Mouse (Mus musculus): ENCODE results near the gene Wdr82. TPM values are rescaled to one million over a fixed set of nuclear protein-coding genes. Genes with fewer than 3 reads are reported as not detected.

The Wdr82 gene
- polyA plus RNA-seq, 1 experiment: 3.7 TPM

DNA sequence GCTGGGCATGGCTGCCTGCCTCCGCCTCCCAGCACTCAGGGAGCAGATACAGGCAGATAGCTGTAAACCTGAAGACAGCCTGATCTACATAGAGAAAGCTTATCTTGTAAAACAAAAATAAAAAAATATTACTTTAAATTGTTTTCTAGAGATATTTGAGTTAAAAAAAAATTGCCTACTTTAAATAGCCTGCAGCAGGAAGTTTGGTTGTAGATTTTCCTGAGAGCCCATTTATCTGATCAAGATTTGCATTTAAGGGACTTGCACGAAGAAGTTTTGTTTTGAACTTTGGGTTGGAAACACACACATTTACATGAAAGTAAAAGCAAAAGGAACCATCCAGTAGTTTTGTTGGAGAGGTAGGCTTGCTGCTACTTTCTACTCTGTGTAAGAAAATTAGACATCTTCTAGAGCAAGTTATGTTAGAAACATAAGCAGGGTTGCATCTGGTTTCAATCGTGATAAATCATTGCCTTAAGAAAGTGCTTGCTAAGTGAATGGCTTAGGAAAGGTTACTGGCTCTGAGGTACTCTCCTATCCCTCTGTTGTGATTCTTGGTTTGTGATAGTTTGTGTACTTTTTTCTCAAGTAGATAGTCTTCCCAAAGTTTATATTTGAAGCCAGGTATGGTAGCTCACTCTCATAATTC lies 4.9 kb downstream of the Wdr82 start:
- Histone ChIP-seq H3K4me1 (peaks cover 45% of the 10 kb centered on the region), H3K4me3 (replicated peaks) (no peak overlapping the region), H3K27me3 (replicated peaks) (no peaks in the 10 kb centered on the region), H3K9me3 (no peaks in the 10 kb centered on the region), H3K36me3 (replicated peaks; ENCODE audit: low read length) (peaks cover 50% of the 10 kb centered on the region)
- TF ChIP-seq GATA1 (IDR thresholded peaks at IDR 0.05; ENCODE audit: borderline replicate concordance, low read length) (no peak), FLI1 (IDR thresholded peaks at IDR 0.05; ENCODE audit: low read length) (no peak)

DNA sequence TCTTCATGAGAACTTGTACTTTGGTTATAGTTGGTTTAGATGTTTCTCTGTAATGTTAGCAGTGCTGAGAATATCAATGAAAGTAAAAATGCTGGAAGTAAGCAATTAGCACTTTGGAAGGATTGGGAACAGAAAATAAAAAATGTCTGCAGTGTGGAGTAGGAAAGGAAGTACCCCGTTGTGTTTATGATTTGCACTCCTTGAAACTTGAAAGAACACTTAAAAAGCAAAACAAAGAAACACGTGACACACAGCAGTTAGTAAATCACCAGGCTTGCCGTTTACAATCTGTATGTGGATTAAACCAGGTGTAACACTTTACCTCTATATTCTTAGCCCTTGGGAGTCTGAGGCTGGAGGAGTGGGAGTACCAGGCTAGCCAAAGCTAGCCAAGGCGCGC lies 6.0 kb downstream of the Wdr82 start:
- Histone ChIP-seq H3K27me3 (replicated peaks) (no peaks in the 10 kb centered on the region), H3K4me3 (replicated peaks) (no peak overlapping the region), H3K36me3 (replicated peaks; ENCODE audit: low read length) (peaks cover 61% of the 10 kb centered on the region), H3K9me3 (no peaks in the 10 kb centered on the region), H3K4me1 (peaks cover 45% of the 10 kb centered on the region)
- TF ChIP-seq GATA1 (IDR thresholded peaks at IDR 0.05; ENCODE audit: borderline replicate concordance, low read length): no peak
- no peak for TF ChIP-seq FLI1 (IDR thresholded peaks at IDR 0.05; ENCODE audit: low read length)

DNA sequence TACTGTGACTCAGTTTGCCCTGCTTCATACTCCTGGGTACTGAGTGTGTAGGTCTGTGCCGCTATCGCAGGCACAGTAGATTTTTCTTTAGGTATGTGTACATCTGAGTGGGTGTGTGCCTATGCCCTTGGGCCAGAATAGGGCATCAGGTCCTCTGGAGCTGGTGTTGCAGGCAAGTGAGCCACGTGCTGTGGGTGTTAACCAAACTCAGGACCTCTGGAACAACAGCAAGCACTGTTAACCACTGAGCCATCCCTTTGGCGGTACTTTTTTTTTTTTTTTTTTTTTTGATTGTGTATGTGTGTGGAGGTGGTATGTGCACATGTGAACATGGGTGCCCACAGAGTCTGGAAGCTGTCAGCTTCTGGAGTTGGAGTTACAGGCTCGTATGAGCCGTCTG lies 7.1 kb downstream of the Wdr82 start:
- Histone ChIP-seq H3K36me3 (replicated peaks; ENCODE audit: low read length) (peaks cover 72% of the 10 kb centered on the region), H3K4me1 (peaks cover 41% of the 10 kb centered on the region), H3K4me3 (replicated peaks) (no peak overlapping the region), H3K9me3 (no peaks in the 10 kb centered on the region), H3K27me3 (replicated peaks) (no peaks in the 10 kb centered on the region)
- TF ChIP-seq FLI1 (IDR thresholded peaks at IDR 0.05; ENCODE audit: low read length) (no peak), GATA1 (IDR thresholded peaks at IDR 0.05; ENCODE audit: borderline replicate concordance, low read length) (no peak)

DNA sequence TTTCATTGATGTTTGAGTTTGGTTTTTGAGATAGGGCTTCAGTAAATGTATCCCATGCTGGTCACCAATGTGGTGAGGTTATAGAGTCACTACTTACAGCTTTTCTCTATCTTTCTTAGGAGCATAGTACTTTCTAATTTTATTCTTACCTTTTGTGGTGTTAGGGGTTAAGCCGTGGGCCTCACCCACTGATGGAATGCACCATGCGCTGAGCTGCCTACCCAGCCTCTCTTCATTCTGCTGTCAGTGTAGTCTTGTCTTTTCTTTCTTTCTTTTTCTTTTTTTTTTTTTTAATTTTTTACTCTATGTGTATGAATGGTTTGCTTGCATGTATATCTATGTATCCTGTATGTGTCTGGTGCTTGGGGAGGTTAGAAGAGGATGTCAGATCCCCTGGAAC lies 8.7 kb downstream of the Wdr82 start:
- H3K4me3 ChIP-seq (replicated peaks): no peak overlapping the region
- H3K36me3 ChIP-seq (replicated peaks; ENCODE audit: low read length): peaks cover 88% of the 10 kb centered on the region
- no peak for TF ChIP-seq GATA1 (IDR thresholded peaks at IDR 0.05; ENCODE audit: borderline replicate concordance, low read length)
- TF ChIP-seq FLI1 (IDR thresholded peaks at IDR 0.05; ENCODE audit: low read length): no peak
- peaks cover 25% of the 10 kb centered on the region for H3K4me1 ChIP-seq
- H3K27me3 ChIP-seq (replicated peaks): no peaks in the 10 kb centered on the region
- H3K9me3 ChIP-seq: no peaks in the 10 kb centered on the region

DNA sequence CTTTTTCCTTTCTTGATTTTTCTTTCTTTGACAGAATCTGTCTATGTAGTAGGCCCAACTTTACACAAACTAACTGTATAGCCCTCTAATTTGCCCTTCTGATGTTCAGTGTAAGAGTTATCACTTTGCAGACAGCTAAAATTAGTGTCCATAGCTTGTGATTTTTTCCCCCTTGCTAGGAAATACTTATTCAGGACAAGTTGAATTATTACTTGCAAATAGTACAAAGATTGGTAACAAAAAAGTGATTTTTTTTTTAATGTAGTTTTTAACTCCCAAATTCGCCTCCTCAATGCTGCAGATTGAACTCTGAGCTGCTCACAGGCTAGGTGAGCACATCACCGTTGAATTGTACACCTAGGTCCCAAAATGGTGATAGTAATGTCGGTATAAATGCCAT lies 9.2 kb downstream of the Wdr82 start:
- Histone ChIP-seq H3K4me3 (replicated peaks) (no peak overlapping the region), H3K9me3 (no peaks in the 10 kb centered on the region), H3K4me1 (peaks cover 20% of the 10 kb centered on the region), H3K36me3 (replicated peaks; ENCODE audit: low read length) (peaks cover 93% of the 10 kb centered on the region), H3K27me3 (replicated peaks) (no peaks in the 10 kb centered on the region)
- TF ChIP-seq GATA1 (IDR thresholded peaks at IDR 0.05; ENCODE audit: borderline replicate concordance, low read length): no peak
- TF ChIP-seq FLI1 (IDR thresholded peaks at IDR 0.05; ENCODE audit: low read length): no peak

DNA sequence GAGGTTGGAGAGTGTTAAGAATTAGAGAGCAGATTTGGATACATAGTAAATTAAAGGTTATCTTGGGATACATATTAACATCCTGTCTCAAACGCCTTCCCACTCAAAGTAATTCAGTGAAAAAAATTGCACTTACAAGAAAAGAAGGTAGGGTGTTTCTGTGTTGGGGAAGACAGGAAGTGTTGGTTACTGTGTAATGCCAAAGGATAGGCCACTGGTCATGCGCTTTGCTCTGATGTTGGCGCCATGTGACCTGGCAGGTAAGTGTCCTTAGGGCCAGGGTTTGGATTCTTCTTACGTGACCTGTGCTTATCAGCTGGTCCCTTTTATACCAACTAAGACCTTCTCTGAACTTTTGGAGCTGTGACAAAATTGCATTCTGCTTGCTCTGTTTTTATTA lies 11.4 kb downstream of the Wdr82 start:
- TF ChIP-seq GATA1 (IDR thresholded peaks at IDR 0.05; ENCODE audit: borderline replicate concordance, low read length) (no peak), FLI1 (IDR thresholded peaks at IDR 0.05; ENCODE audit: low read length) (no peak)

DNA sequence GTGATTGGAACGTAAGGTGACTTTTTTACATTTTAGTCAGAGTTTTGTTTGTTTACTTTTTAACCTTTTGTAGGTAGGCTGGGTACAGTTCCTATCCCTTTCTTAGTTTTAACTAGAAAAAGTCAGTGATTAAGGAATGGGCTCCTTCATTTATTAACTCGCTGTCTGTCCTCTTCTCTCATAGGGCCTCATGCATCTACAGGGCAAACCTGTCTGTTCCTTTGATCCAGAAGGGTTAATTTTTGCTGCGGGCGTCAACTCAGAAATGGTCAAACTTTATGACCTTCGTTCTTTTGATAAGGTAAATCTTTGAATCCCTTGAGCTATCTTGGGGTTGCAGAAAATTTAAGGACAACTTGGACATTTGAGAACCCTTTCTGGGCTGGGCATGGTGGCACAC lies 13.3 kb downstream of the Wdr82 start:
- no peaks in the 10 kb centered on the region; the same call in 1 of the 2 replicates for H3K4me1 ChIP-seq
- no peak overlapping the region for H3K4me3 ChIP-seq (replicated peaks)
- no peaks in the 10 kb centered on the region for H3K27me3 ChIP-seq (replicated peaks)
- TF ChIP-seq FLI1 (IDR thresholded peaks at IDR 0.05; ENCODE audit: low read length) (no peak), GATA1 (IDR thresholded peaks at IDR 0.05; ENCODE audit: borderline replicate concordance, low read length) (no peak)
- no peaks in the 10 kb centered on the region for H3K9me3 ChIP-seq
- H3K36me3 ChIP-seq (replicated peaks; ENCODE audit: low read length): peaks cover 99% of the 10 kb centered on the region

More for the DNA sequence above, 11.4 kb downstream of the Wdr82 start:
- H3K36me3 ChIP-seq (replicated peaks; ENCODE audit: low read length): peaks cover 99% of the 10 kb centered on the region
- no peaks in the 10 kb centered on the region for H3K27me3 ChIP-seq (replicated peaks)
- H3K4me1 ChIP-seq: peaks cover 3% of the 10 kb centered on the region; the same call in 1 of the 2 replicates
- no peaks in the 10 kb centered on the region for H3K9me3 ChIP-seq
- no peak overlapping the region for H3K4me3 ChIP-seq (replicated peaks)

DNA sequence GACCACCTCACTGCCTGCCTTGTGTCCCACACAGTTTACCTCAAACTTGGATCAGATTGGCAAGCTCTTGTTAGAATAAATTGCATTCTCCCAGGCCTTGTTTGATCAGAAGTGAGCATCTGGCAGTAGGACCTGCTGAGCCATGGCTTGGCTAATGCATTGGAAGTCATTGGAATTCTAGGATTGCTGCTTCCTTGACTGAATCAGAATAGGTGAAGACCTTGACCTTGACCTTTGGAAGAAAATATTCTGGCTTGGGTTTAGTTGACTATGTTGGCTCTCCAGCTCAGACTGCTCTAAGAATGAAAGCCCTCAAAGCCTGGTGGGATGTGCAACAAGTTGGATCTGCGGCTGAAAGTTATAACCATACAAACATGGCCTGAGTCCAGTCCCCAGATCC lies 20.6 kb downstream of the Wdr82 start:
- Histone ChIP-seq H3K4me3 (replicated peaks) (no peak overlapping the region), H3K4me1 (peaks cover 14% of the 10 kb centered on the region), H3K36me3 (replicated peaks; ENCODE audit: low read length) (peaks cover 93% of the 10 kb centered on the region), H3K27me3 (replicated peaks) (no peaks in the 10 kb centered on the region), H3K9me3 (no peaks in the 10 kb centered on the region)
- no peak for TF ChIP-seq FLI1 (IDR thresholded peaks at IDR 0.05; ENCODE audit: low read length)
- no peak for TF ChIP-seq GATA1 (IDR thresholded peaks at IDR 0.05; ENCODE audit: borderline replicate concordance, low read length)

DNA sequence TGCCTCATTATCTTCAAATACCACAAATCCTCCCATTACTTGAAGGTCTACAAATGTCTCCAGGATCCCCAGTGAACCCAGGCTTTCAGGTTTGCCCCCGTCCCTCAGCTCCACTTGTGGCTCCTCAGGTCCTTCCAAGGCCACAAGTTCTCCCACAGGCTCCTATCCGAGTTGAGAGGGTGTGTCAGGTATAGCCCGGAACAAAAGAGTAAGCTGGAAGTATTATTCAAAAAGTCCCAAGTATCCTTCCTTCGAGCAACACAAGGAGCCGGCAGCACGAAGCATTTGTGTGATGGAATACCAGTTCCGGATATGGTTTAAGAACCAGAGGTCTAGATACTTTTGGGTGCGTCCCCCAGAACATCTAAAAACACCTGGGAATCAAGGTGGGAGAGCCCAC lies 21.3 kb downstream of the Wdr82 start:
- Histone ChIP-seq H3K27me3 (replicated peaks) (no peaks in the 10 kb centered on the region), H3K9me3 (no peaks in the 10 kb centered on the region), H3K4me1 (peaks cover 14% of the 10 kb centered on the region), H3K36me3 (replicated peaks; ENCODE audit: low read length) (peaks cover 93% of the 10 kb centered on the region), H3K4me3 (replicated peaks) (no peak overlapping the region)
- TF ChIP-seq FLI1 (IDR thresholded peaks at IDR 0.05; ENCODE audit: low read length): no peak

DNA sequence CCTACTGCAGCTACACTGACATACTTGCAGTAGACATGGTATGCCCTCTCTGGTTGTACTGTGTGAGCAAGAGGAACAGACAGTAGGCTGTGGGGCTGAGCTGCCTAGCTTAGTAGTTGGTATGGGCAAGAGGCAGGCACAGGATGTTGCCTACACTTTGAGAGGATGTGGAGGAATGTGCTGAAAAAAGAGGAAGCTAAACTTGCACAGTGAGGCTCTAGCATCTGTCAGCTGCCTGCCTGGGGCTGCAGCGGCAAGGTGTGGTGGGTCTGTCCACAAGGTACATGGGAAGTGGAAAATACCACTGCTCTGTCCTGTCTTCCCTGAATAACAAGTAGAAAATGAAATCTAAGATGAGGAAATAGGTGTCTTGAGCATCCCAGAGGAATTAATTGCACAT lies 22.3 kb downstream of the Wdr82 start:
- Histone ChIP-seq H3K4me1 (peaks cover 17% of the 10 kb centered on the region), H3K9me3 (no peaks in the 10 kb centered on the region), H3K36me3 (replicated peaks; ENCODE audit: low read length) (peaks cover 88% of the 10 kb centered on the region), H3K4me3 (replicated peaks) (peak overlapping the region; percentile 26), H3K27me3 (replicated peaks) (no peaks in the 10 kb centered on the region)
- TF ChIP-seq FLI1 (IDR thresholded peaks at IDR 0.05; ENCODE audit: low read length) (no peak), GATA1 (IDR thresholded peaks at IDR 0.05; ENCODE audit: borderline replicate concordance, low read length) (no peak)
